Mouse (Mus musculus): ENCODE measurements around the gene Mta1. TPM values are rescaled to one million over a fixed set of nuclear protein-coding genes. Genes with fewer than 3 reads are reported as not detected.

Gene Mta1
- polyA plus RNA-seq, 1 experiment from 2014 or later = 19.4 TPM

DNA sequence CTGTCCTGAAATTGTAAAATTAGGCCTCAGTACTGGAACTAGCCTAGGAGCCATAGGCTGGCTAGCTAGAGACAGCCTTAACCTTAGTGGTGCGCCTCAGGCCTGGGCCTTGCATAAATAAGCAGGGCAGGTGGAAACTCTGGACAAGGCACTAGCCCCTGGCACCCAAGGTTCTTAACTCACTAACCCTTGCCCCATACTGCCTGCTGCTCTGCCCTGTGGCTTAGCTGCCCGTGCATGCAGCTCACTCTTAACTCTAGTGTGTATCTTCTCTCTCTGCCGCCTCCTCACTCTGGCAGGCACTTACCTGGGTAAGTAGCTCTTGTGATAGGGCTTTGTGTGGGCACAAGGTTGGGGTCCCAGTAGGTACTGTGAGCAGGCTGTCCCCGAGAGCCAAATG lies 36.4 kb downstream of the Mta1 start:
- Histone ChIP-seq H3K27ac (ENCODE audit: low read depth, low read length) (no peak overlapping the region), H3K4me1 (replicated peaks; ENCODE audit: control insufficient read depth, insufficient read depth, low read length) (peaks cover 6% of the 10 kb centered on the region), H3K9ac (ENCODE audit: low read depth, low read length) (no peak overlapping the region), H3K9me3 (ENCODE audit: control insufficient read depth, low read length) (no peaks in the 10 kb centered on the region), H3K27me3 (ENCODE audit: control insufficient read depth, insufficient read depth, low read length) (no peaks in the 10 kb centered on the region), H3K4me2 (replicated peaks; ENCODE audit: low read depth, low read length) (no peak overlapping the region), H3K36me3 (ENCODE audit: control insufficient read depth, insufficient read depth, low read length) (peaks cover 39% of the 10 kb centered on the region), H3K4me3 (ENCODE audit: low read depth, low read length) (no peak overlapping the region)
- DNase-seq (ENCODE audit: low spot score) (no peak), ATAC-seq (ENCODE audit: low FRiP score) (no peak)
- 96% methylated on average over 4 of the region's 4 CpGs for WGBS

DNA sequence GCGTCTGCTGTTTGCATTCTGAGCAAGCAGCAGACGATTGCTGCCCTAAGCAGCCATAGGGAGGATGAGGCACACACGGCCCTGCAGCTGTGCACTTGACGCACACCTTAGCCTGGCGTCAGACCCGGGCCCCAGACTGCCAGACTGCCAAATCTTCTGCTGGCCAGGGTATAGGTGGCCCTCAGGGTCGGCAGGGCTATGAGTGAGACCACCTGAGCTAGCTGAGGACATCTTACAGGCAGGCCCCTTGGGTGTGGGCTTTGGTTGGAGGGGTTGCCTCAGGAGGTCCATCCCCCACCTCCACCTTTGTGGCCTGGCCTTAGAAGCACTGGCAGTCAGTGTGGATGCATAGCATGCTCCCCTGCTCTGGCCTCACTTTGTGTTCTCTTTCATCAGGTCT lies 37.3 kb downstream of the Mta1 start:
- 89% methylated on average over 7 of the region's 7 CpGs for WGBS
- H3K4me3 ChIP-seq (ENCODE audit: low read depth, low read length) = no peak overlapping the region
- H3K9me3 ChIP-seq (ENCODE audit: control insufficient read depth, low read length) = no peaks in the 10 kb centered on the region
- H3K27me3 ChIP-seq (ENCODE audit: control insufficient read depth, insufficient read depth, low read length) = no peaks in the 10 kb centered on the region
- ATAC-seq (ENCODE audit: low FRiP score) (no peak), DNase-seq (ENCODE audit: low spot score) (no peak)
- no peak overlapping the region for H3K4me2 ChIP-seq (replicated peaks; ENCODE audit: low read depth, low read length)
- peaks cover 38% of the 10 kb centered on the region for H3K36me3 ChIP-seq (ENCODE audit: control insufficient read depth, insufficient read depth, low read length)
- H3K9ac ChIP-seq (ENCODE audit: low read depth, low read length) = no peak overlapping the region
- H3K4me1 ChIP-seq (replicated peaks; ENCODE audit: control insufficient read depth, insufficient read depth, low read length) = peaks cover 8% of the 10 kb centered on the region
- H3K27ac ChIP-seq (ENCODE audit: low read depth, low read length) = no peak overlapping the region

DNA sequence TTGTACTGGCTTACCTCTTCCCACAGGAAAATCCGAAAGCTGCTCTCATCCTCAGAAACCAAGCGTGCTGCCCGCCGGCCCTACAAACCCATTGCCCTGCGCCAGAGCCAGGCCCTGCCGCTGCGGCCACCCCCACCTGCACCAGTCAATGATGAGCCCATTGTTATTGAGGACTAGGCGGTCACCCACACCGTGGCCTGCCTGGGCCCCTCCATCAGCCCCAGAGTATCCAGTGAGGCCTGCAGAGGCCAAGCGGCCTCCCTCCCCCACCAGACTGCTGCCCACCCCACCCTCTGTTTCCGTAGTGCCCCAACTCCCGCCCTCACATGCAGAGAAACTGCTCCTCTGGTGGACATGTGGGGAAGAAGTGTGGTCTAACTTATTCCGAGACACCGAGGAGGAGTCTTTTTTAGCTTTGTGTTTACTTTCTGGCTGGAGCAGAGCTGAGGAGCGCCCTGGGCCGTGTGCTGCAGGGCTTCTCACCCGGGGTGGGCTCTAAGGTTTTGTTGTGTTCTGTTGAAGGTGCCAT lies 38.5 kb downstream of the Mta1 start:
- WGBS = 83% methylated on average over 17 of the region's 17 CpGs
- Histone ChIP-seq H3K9ac (ENCODE audit: low read depth, low read length) (no peak overlapping the region), H3K27me3 (ENCODE audit: control insufficient read depth, insufficient read depth, low read length) (no peaks in the 10 kb centered on the region), H3K4me2 (replicated peaks; ENCODE audit: low read depth, low read length) (no peak overlapping the region), H3K9me3 (ENCODE audit: control insufficient read depth, low read length) (no peaks in the 10 kb centered on the region), H3K4me1 (replicated peaks; ENCODE audit: control insufficient read depth, insufficient read depth, low read length) (peaks cover 13% of the 10 kb centered on the region), H3K36me3 (ENCODE audit: control insufficient read depth, insufficient read depth, low read length) (peaks cover 27% of the 10 kb centered on the region), H3K4me3 (ENCODE audit: low read depth, low read length) (no peak overlapping the region), H3K27ac (ENCODE audit: low read depth, low read length) (no peak overlapping the region)
- DNase-seq (ENCODE audit: low spot score) = no peak
- no peak for ATAC-seq (ENCODE audit: low FRiP score)

GRCm38 (mm10) chr12:113137260-113138213 lies 39.5 kb downstream of the Mta1 start:
- no peak overlapping the region for H3K27ac ChIP-seq (ENCODE audit: low read depth, low read length)
- ATAC-seq (ENCODE audit: low FRiP score) = no peak
- H3K36me3 ChIP-seq (ENCODE audit: control insufficient read depth, insufficient read depth, low read length) = peaks cover 21% of the 10 kb centered on the region

GRCm38 (mm10) chr12:113138291-113138690 lies 40.2 kb downstream of the Mta1 start:
- Histone ChIP-seq H3K36me3 (ENCODE audit: control insufficient read depth, insufficient read depth, low read length) (peaks cover 18% of the 10 kb centered on the region), H3K4me3 (ENCODE audit: low read depth, low read length) (no peak overlapping the region), H3K4me1 (replicated peaks; ENCODE audit: control insufficient read depth, insufficient read depth, low read length) (peaks cover 26% of the 10 kb centered on the region), H3K9ac (ENCODE audit: low read depth, low read length) (no peak overlapping the region), H3K9me3 (ENCODE audit: control insufficient read depth, low read length) (no peaks in the 10 kb centered on the region), H3K27me3 (ENCODE audit: control insufficient read depth, insufficient read depth, low read length) (no peaks in the 10 kb centered on the region), H3K27ac (ENCODE audit: low read depth, low read length) (no peak overlapping the region), H3K4me2 (replicated peaks; ENCODE audit: low read depth, low read length) (no peak overlapping the region)
- DNase-seq (ENCODE audit: low spot score) (no peak), ATAC-seq (ENCODE audit: low FRiP score) (no peak)
- 81% methylated on average over 6 of the region's 6 CpGs for WGBS

More at GRCm38 (mm10) chr12:113137260-113138213, 39.5 kb downstream of the Mta1 start:
- WGBS = 88% methylated on average over 18 of the region's 18 CpGs
- H3K4me3 ChIP-seq (ENCODE audit: low read depth, low read length) = no peak overlapping the region
- H3K9me3 ChIP-seq (ENCODE audit: control insufficient read depth, low read length) = no peaks in the 10 kb centered on the region
- no peaks in the 10 kb centered on the region for H3K27me3 ChIP-seq (ENCODE audit: control insufficient read depth, insufficient read depth, low read length)
- no peak overlapping the region for H3K9ac ChIP-seq (ENCODE audit: low read depth, low read length)
- H3K4me2 ChIP-seq (replicated peaks; ENCODE audit: low read depth, low read length) = no peak overlapping the region
- DNase-seq (ENCODE audit: low spot score) = no peak
- H3K4me1 ChIP-seq (replicated peaks; ENCODE audit: control insufficient read depth, insufficient read depth, low read length) = peaks cover 21% of the 10 kb centered on the region

DNA sequence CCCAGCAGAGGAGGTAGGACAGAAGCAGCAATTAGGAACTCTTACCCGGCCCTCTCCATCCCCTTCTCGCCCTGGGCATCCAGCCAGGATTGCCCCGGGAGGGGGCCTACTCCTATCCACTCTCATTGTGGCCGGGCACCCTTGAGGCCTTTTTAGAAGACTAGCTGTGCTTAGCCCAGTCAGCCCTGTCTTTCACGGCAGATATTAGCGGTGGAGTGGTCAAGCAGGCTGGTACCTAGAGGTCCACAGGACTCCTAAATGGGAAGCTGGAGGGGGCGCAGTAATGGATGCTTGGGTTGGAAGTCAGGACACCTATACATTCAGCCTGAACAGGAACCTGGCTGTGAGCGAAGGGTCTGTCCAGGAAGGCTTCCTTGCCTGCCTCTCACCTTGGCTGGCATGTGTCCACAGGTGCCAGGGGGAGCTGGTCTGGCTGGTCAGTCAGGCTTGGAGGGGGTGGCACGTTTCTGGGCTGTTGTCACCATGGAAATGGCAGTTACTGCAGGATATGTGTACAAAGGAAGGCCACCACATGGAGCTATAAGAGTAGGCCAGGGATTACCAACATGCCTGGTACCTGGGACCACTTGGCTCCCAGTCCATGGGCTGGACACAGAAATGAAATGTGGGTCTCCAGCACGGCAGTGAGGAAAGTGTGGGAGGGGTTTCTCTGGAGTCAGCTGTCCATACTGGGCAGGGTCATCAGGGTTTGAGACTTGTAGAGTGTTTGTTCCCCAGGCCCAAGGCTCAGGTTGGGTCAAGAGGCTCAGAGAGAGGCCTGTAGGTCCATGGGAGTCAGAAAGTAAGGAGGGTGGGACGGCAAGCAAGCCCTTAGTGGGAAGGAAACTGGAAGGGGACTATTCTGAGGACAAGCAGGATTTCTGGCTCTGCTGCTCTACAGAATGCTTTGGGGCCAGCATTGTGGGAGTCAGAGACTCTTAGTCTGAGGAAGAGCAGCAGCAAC lies 41.1 kb downstream of the Mta1 start:
- WGBS = 45% methylated on average over 11 of the region's 11 CpGs
- Histone ChIP-seq H3K4me3 (ENCODE audit: low read depth, low read length) (peak overlapping the region; percentile 69), H3K4me1 (replicated peaks; ENCODE audit: control insufficient read depth, insufficient read depth, low read length) (peaks cover 26% of the 10 kb centered on the region), H3K36me3 (ENCODE audit: control insufficient read depth, insufficient read depth, low read length) (peaks cover 17% of the 10 kb centered on the region), H3K27ac (ENCODE audit: low read depth, low read length) (peak overlapping the region; percentile 73), H3K4me2 (replicated peaks; ENCODE audit: low read depth, low read length) (peak overlapping the region; percentile 78), H3K9ac (ENCODE audit: low read depth, low read length) (peak overlapping the region; percentile 2; the same call in 1 of the 2 replicates), H3K27me3 (ENCODE audit: control insufficient read depth, insufficient read depth, low read length) (no peaks in the 10 kb centered on the region), H3K9me3 (ENCODE audit: control insufficient read depth, low read length) (no peaks in the 10 kb centered on the region)
- DNase-seq (ENCODE audit: low spot score) (no peak), ATAC-seq (ENCODE audit: low FRiP score) (peak; percentile 5)

GRCm38 (mm10) chr12:113139908-113140615 lies 42.0 kb downstream of the Mta1 start, which contains the start of gene Crip2:
Crip2 (plus strand) TSS chr12:113140236.
- H3K9ac ChIP-seq (ENCODE audit: low read depth, low read length) = peak within 1 kb of the TSS; percentile 75
- ATAC-seq (ENCODE audit: low FRiP score) (peak; percentile 91), DNase-seq (ENCODE audit: low spot score) (peak; percentile 92)
- peak within 1 kb of the TSS; percentile 69 for H3K4me3 ChIP-seq (ENCODE audit: low read depth, low read length)
- peaks cover 14% of the 10 kb centered on the region for H3K36me3 ChIP-seq (ENCODE audit: control insufficient read depth, insufficient read depth, low read length)
- no peaks in the 10 kb centered on the region for H3K27me3 ChIP-seq (ENCODE audit: control insufficient read depth, insufficient read depth, low read length)
- peaks cover 26% of the 10 kb centered on the region for H3K4me1 ChIP-seq (replicated peaks; ENCODE audit: control insufficient read depth, insufficient read depth, low read length)
- WGBS = under 1% methylated on average over 51 of the region's 68 CpGs
- no peaks in the 10 kb centered on the region for H3K9me3 ChIP-seq (ENCODE audit: control insufficient read depth, low read length)
- H3K4me2 ChIP-seq (replicated peaks; ENCODE audit: low read depth, low read length) = peak within 1 kb of the TSS; percentile 78
- H3K27ac ChIP-seq (ENCODE audit: low read depth, low read length) = peak within 1 kb of the TSS; percentile 73

Data from hindbrain, embryonic 11.5 days (tissue).